Mouse (Mus musculus) lung, postnatal 0 days (tissue): ENCODE results near the gene Cav3. TPM values are rescaled to one million over a fixed set of nuclear protein-coding genes. Genes with fewer than 3 reads are reported as not detected.

Experiments used
- ATAC-seq: fragments of 200-750 bp; cut with Nextera tagmentation; 2 replicates; pipeline ENCODE4 v1.8.0; 2017; ENCODE audit warnings: moderate library complexity
- DNase-seq: peaks from one replicate; pipeline ENCODE4 v3.0.0-alpha.2; 2016; ENCODE audit warnings: low spot score
- H3K27ac ChIP-seq: fragments of 300-500 bp; sonication (generic); 2 replicates; pipeline ENCODE4 v1.5.1; 2014; ENCODE audit warnings: antibody characterized with exemption, mild to moderate bottlenecking, low read length, mixed read lengths
- H3K27me3 ChIP-seq: fragments of 300-500 bp; sonication (generic); replicated peaks from 2 replicates; pipeline ENCODE4 v1.6.1; 2014; ENCODE audit warnings: low read length, mixed read lengths; ENCODE audit not compliant: insufficient read depth
- H3K36me3 ChIP-seq: fragments of 300-500 bp; sonication (generic); 2 replicates; pipeline ENCODE4 v1.6.1; 2014; ENCODE audit warnings: low read length, mixed read lengths; ENCODE audit not compliant: insufficient read depth
- H3K4me1 ChIP-seq: fragments of 300-500 bp; sonication (generic); 2 replicates; pipeline ENCODE4 v1.6.1; 2014; ENCODE audit warnings: antibody characterized with exemption, low read depth, low read length, mixed read lengths; ENCODE audit not compliant: insufficient read depth
- H3K4me2 ChIP-seq: fragments of 300-500 bp; sonication (generic); replicated peaks from 2 replicates; pipeline ENCODE4 v1.6.1; 2014; ENCODE audit warnings: low read depth, mild to moderate bottlenecking, low read length, moderate library complexity, mixed read lengths
- H3K4me3 ChIP-seq: fragments of 300-500 bp; sonication (generic); 2 replicates; pipeline ENCODE4 v1.5.1; 2014; ENCODE audit warnings: low read depth, low read length
- H3K9ac ChIP-seq: fragments of 300-500 bp; sonication (generic); replicated peaks from 2 replicates; pipeline ENCODE4 v1.6.1; 2014; ENCODE audit warnings: low read depth, mild to moderate bottlenecking
- H3K9me3 ChIP-seq: fragments of 300-500 bp; sonication (generic); 2 replicates; pipeline ENCODE4 v1.6.1; 2016; ENCODE audit warnings: low read length, mixed read lengths
- CTCF ChIP-seq: IDR thresholded peaks from 2 replicates; pipeline ENCODE4 v1.5.1; 2016; ENCODE audit warnings: antibody characterized with exemption, mild to moderate bottlenecking
- EP300 ChIP-seq: IDR thresholded peaks from 2 replicates; pipeline ENCODE4 v1.6.1; 2016; ENCODE audit warnings: antibody characterized with exemption, mild to moderate bottlenecking, control low read depth
- WGBS: fragments of 180-500 bp; shearing (Covaris S2); extraction: QIAGEN DNeasy Blood & Tissue Kit; methylation state at CpG from one replicate; pipeline ENCODE4 v1.1.7; 2014; 5-methylcytosine and 5-hydroxymethylcytosine counted together
- polyA plus RNA-seq: library from polyadenylated mRNA; unstranded; fragments of >200 nt; fragmentation: Nextera tagmentation; extraction: Ambion mirVana; gene quantifications from 2 replicates; pipeline ENCODE4 v1.2.1, GENCODE M21; 2015

Gene Cav3
- polyA plus RNA-seq, 1 experiment from 2014 or later: 2.5 TPM

DNA sequence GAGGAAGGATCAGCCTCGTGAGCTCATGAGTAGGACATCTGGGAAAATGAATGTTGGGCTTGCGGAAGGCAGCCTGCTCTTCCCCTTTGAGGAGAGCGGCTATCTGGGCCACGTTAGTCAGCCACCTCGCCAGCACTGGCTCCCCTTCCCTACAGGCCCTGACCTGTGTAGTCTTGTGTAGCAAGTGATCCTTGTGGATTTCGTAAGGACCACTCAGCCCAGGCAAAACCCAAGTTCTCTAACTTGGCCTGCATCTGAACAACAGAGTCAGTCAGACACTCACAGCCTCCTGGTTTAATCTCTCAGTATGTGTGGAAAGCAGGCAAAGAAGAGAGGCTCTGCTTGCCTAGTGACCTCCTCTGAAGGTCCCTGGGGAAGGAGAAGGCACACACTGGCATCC is 33.4 kb downstream of the Cav3 start:
- TF ChIP-seq EP300 (no peak), CTCF (no peak)
- DNase-seq (no peak), ATAC-seq (no peak)
- Histone ChIP-seq H3K36me3 (no peaks in the 10 kb centered on the region), H3K4me2 (no peak overlapping the region), H3K9me3 (no peaks in the 10 kb centered on the region), H3K9ac (no peak overlapping the region), H3K4me1 (peaks cover 7% of the 10 kb centered on the region; the same call in 1 of the 2 replicates), H3K4me3 (no peak overlapping the region), H3K27ac (no peak overlapping the region), H3K27me3 (peaks cover 30% of the 10 kb centered on the region)
- 81% methylated on average over 6 of the region's 6 CpGs for WGBS

DNA sequence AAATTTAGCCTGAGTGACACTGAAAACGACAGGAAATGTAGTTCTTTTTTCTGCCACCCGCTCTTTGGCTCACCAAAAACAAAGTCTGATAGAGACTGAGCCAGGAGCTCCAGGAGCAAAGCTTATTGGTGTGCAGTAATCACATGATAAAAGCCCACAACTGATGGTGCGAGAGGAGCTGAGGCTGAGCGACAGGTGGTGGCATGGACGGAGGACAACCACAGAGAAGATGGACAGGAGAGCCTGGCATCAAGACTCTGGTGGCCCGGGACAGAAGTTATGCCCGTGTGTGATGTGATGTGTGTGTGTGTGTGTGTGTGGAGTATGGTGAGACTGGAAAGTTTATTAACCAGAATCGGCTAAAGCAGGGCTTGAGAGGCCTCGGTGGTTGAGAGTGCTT is 34.1 kb downstream of the Cav3 start:
- Histone ChIP-seq H3K9me3 (no peaks in the 10 kb centered on the region), H3K27me3 (peaks cover 23% of the 10 kb centered on the region), H3K4me2 (no peak overlapping the region), H3K9ac (no peak overlapping the region), H3K36me3 (no peaks in the 10 kb centered on the region), H3K4me3 (no peak overlapping the region), H3K27ac (no peak overlapping the region), H3K4me1 (peaks cover 7% of the 10 kb centered on the region; the same call in 1 of the 2 replicates)
- TF ChIP-seq EP300 (no peak), CTCF (no peak)
- ATAC-seq (no peak), DNase-seq (no peak)
- 83% methylated on average over 9 of the region's 9 CpGs for WGBS

DNA sequence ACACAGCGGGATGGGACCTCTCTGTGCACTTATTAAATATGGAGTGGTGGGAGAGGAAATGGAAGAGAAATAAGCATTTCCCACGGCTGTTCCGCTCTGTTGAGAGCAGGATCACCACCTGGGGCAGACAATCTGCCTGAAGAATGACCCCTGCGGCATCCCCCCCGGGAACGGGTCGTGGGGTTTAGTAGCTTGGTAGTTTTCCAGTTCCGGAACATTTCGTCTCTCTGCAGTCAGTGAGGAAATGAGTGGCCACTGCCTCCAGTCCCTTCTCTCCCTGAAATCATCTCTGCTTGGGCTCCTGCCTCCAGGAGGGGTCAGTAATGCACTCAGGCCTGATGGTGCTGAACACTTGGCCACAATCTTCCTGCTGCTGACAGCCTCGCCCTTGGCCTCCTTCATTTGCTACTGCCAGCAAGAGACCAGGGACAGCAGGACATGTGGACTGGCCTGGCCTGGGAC is 35.3 kb downstream of the Cav3 start:
- TF ChIP-seq EP300 (no peak), CTCF (peak; percentile 51)
- no peak for ATAC-seq
- no peak overlapping the region for H3K27ac ChIP-seq
- no peaks in the 10 kb centered on the region for H3K36me3 ChIP-seq
- no peak overlapping the region for H3K4me2 ChIP-seq
- H3K9ac ChIP-seq: no peak overlapping the region
- H3K4me1 ChIP-seq: no peaks in the 10 kb centered on the region
- peak; percentile 32 for DNase-seq
- WGBS: 56% methylated on average over 10 of the region's 10 CpGs
- no peak overlapping the region for H3K4me3 ChIP-seq
- H3K27me3 ChIP-seq: peaks cover 11% of the 10 kb centered on the region
- no peaks in the 10 kb centered on the region for H3K9me3 ChIP-seq

DNA sequence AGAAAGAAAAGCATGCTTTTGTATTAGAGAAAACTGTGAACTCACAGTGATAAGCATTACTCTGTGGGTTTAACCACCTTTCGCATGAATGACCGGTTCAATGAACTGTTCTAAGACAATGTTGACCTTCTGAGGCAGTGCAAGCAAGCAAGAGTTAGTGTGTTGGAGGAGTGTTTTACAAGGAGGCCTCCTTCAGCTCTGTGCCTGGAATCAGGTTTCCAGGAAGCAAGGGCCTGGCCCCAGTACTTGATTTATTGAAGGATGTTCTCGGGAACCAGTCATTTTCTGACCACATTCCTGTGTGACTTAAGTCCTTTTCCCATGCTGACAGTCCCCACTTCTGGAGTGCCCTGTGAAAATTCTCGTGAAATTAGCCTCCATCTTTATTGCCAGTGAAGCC is 35.9 kb downstream of the Cav3 start:
- ATAC-seq (peak; percentile 80), DNase-seq (peak; percentile 78)
- no peak overlapping the region for H3K27ac ChIP-seq

DNA sequence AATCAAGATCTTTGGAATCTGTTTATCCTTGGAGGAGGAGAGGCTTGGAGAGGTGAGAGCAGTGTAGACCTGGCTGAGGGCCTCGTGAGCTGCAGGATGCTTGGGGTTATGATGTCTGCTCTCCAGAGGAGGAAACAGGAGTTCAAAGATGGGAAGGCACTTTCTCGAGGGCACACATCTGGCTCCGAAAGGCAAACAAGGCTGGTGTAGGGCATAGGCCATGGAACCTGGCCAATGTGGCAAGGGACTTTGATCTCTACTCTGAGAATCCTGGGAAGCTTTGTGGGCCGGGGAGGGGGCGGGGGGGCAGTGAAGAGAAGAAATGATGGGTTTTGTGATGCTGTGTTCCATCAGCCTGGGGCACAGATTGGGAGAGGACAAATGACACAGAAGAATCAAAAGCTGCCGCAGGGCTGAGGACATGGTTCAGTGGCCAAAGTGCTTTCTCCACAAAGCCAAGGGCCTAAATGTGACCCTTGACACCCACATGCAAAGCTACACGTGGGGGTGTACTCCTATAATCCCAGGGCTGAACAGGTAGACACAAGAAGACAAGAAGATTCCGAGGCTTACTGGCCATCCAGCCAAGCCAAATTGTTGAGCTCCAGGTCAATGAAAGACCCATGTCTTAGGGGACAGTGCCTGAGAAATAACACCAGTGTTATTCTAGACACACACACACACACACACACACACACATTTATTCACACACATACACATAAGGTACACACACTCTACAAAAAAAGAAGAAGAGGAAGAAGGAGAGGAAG is 37.2 kb downstream of the Cav3 start:
- ATAC-seq (no peak), DNase-seq (no peak)
- no peak overlapping the region for H3K27ac ChIP-seq

More for the DNA sequence above, 35.9 kb downstream of the Cav3 start:
- H3K36me3 ChIP-seq: no peaks in the 10 kb centered on the region
- no peaks in the 10 kb centered on the region for H3K4me1 ChIP-seq
- no peak overlapping the region for H3K4me3 ChIP-seq
- TF ChIP-seq EP300 (0 out of 2 replicates have a peak, but pooled peaks have one; percentile 44), CTCF (no peak)
- H3K9me3 ChIP-seq: no peaks in the 10 kb centered on the region
- WGBS: 28% methylated on average over 4 of the region's 4 CpGs
- H3K4me2 ChIP-seq: no peak overlapping the region
- 0 out of 2 replicates have a peak, but pooled peaks cover 5% of the 10 kb centered on the region for H3K27me3 ChIP-seq
- no peak overlapping the region for H3K9ac ChIP-seq

DNA sequence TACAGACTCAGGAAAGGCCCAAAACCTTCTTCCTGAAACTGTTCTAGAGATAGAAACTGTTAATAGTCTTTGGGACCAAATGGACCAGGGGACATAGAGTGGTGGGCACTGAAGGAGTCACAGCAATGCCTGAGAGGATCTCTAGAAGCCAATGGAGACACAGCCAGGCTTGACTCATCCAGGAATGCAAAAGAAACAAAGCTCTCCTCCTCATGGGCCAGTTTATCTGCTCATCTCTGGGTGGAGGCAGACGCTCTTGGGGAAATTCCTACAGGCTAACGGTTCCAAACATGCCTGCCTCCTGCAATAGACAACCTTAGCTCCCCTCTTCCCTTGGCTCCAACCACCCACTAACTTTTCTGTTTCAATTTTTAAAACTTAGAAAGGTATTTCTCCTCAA is 38.2 kb downstream of the Cav3 start:
- Histone ChIP-seq H3K9ac (no peak overlapping the region), H3K9me3 (no peaks in the 10 kb centered on the region), H3K27ac (no peak overlapping the region), H3K36me3 (no peaks in the 10 kb centered on the region), H3K4me2 (no peak overlapping the region), H3K27me3 (no peaks in the 10 kb centered on the region), H3K4me1 (no peaks in the 10 kb centered on the region), H3K4me3 (no peak overlapping the region)
- 60% methylated on average over 2 of the region's 2 CpGs for WGBS
- no peak for DNase-seq
- no peak for ATAC-seq
- TF ChIP-seq EP300: no peak
- no peak for TF ChIP-seq CTCF

More for the DNA sequence above, 37.2 kb downstream of the Cav3 start:
- Histone ChIP-seq H3K9ac (no peak overlapping the region), H3K4me2 (no peak overlapping the region), H3K27me3 (no peaks in the 10 kb centered on the region), H3K36me3 (no peaks in the 10 kb centered on the region), H3K4me3 (no peak overlapping the region), H3K9me3 (no peaks in the 10 kb centered on the region), H3K4me1 (no peaks in the 10 kb centered on the region)
- WGBS: 53% methylated on average over 8 of the region's 8 CpGs
- TF ChIP-seq EP300 (no peak), CTCF (no peak)
